Mouse (Mus musculus): ENCODE measurements around the gene 6430531B16Rik. TPM values are rescaled to one million over a fixed set of nuclear protein-coding genes. Genes with fewer than 3 reads are reported as not detected.

6430531B16Rik gene
- total and polyA plus RNA-seq, 3 experiments = 0.13 TPM; not detected in 2

GRCm38 (mm10) chr7:139944291-139945240 lies 34.0 kb downstream of the 6430531B16Rik start:
- Histone ChIP-seq H3K27ac (ENCODE audit: control insufficient read depth, low read depth, low read length) (no peak overlapping the region), H3K4me1 (ENCODE audit: control insufficient read depth in 1 of 2, insufficient read depth in 2 of 2, low read length in 2 of 2) (peaks cover 0 to 2% of the 10 kb centered on the region in 2 experiments; a peak in 2 of 4 replicates), H3K9me3 (replicated peaks; ENCODE audit: insufficient read depth, low read length) (no peaks in the 10 kb centered on the region), H3K9ac (ENCODE audit: control insufficient read depth, low read depth, low read length, poor library complexity, severe bottlenecking) (no peak overlapping the region), H3K27me3 (ENCODE audit: control insufficient read depth in 1 of 2, insufficient read depth in 2 of 2, low read length in 2 of 2) (no peaks in the 10 kb centered on the region), H3K79me2 (ENCODE audit: control insufficient read depth, insufficient read depth, low read length, poor library complexity) (no peaks in the 10 kb centered on the region), H3K4me3 (ENCODE audit: control insufficient read depth in 1 of 2, insufficient read depth in 1 of 2, low read depth in 2 of 2, low read length in 2 of 2) (no peak overlapping the region), H3K36me3 (ENCODE audit: control insufficient read depth in 1 of 2, insufficient read depth in 2 of 2, low read length in 2 of 2) (no peaks in the 10 kb centered on the region)
- TF ChIP-seq RAD21 (IDR thresholded peaks at IDR 0.05; ENCODE audit: low read depth, low read length) (no peak), E2F4 (IDR thresholded peaks at IDR 0.05; ENCODE audit: borderline replicate concordance, low read depth, low read length) (no peak), USF1 (IDR thresholded peaks at IDR 0.05; ENCODE audit: low read depth, low read length) (no peak), ZMIZ1 (IDR thresholded peaks at IDR 0.05; ENCODE audit: low read depth, low read length) (no peak), GATA1 (IDR thresholded peaks at IDR 0.05; ENCODE audit: low read depth, low read length) (no peak), ZC3H11A (IDR thresholded peaks at IDR 0.05; ENCODE audit: low read depth, low read length) (no peak), TAL1 (IDR thresholded peaks at IDR 0.05; ENCODE audit: low read length) (no peak), NRF1 (IDR thresholded peaks at IDR 0.05; ENCODE audit: insufficient read depth, low read depth, low read length, poor library complexity, severe bottlenecking) (no peak), CHD2 (IDR thresholded peaks at IDR 0.05; ENCODE audit: low read length) (no peak), ELF1 (IDR thresholded peaks at IDR 0.05; ENCODE audit: low read depth, low read length) (no peak), RCOR1 (IDR thresholded peaks at IDR 0.05; ENCODE audit: low read depth, low read length) (no peak), MYC (IDR thresholded peaks at IDR 0.05; ENCODE audit: low read depth, low read length) (no peak), TCF12 (IDR thresholded peaks at IDR 0.05; ENCODE audit: low read depth, low read length) (no peak)
- DNase-seq (ENCODE audit: low read depth, low spot score) = no peak

- no peak for TF ChIP-seq USF2 (IDR thresholded peaks at IDR 0.05; ENCODE audit: borderline replicate concordance in 1 of 2, insufficient read depth in 1 of 2, low read depth in 1 of 2, low read length in 2 of 2)
- no peak for TF ChIP-seq MXI1 (IDR thresholded peaks at IDR 0.05; ENCODE audit: low read depth, low read length)
- TF ChIP-seq TBP (IDR thresholded peaks at IDR 0.05; ENCODE audit: low read depth, low read length) = no peak
- TF ChIP-seq BHLHE40 (IDR thresholded peaks at IDR 0.05; ENCODE audit: borderline replicate concordance, low read depth, low read length) = no peak
- no peak for TF ChIP-seq ZC3H11A (IDR thresholded peaks at IDR 0.05; ENCODE audit: low read depth, low read length)
- TF ChIP-seq SMC3 (IDR thresholded peaks at IDR 0.05; ENCODE audit: low read depth, low read length) = no peak
- TF ChIP-seq ELF1 (IDR thresholded peaks at IDR 0.05; ENCODE audit: low read depth, low read length) = no peak
- no peak for TF ChIP-seq RAD21 (IDR thresholded peaks at IDR 0.05; ENCODE audit: low read depth, low read length)
- TF ChIP-seq EP300 (IDR thresholded peaks at IDR 0.05; ENCODE audit: low read depth in 1 of 2, low read length in 2 of 2) = no peak
- TF ChIP-seq POLR2AphosphoS5 (IDR thresholded peaks at IDR 0.05; ENCODE audit: borderline replicate concordance, low read depth, low read length) = no peak
- no peak for TF ChIP-seq MAZ (IDR thresholded peaks at IDR 0.05; ENCODE audit: low read depth, low read length)
- TF ChIP-seq USF1 (IDR thresholded peaks at IDR 0.05; ENCODE audit: low read depth, low read length) = no peak
- TF ChIP-seq JUND (IDR thresholded peaks at IDR 0.05; ENCODE audit: low read depth, low read length) = no peak
- no peak for TF ChIP-seq ZMIZ1 (IDR thresholded peaks at IDR 0.05; ENCODE audit: low read depth, low read length)
- Histone ChIP-seq H3K4me1 (ENCODE audit: control insufficient read depth in 1 of 2, insufficient read depth in 2 of 2, low read length in 2 of 2) (no peaks in the 10 kb centered on the region), H3K9ac (ENCODE audit: control insufficient read depth, low read depth, low read length, poor library complexity, severe bottlenecking) (no peak within 1 kb of the TSS), H3K27me3 (ENCODE audit: control insufficient read depth in 1 of 2, insufficient read depth in 2 of 2, low read length in 2 of 2) (no peaks in the 10 kb centered on the region), H3K27ac (ENCODE audit: control insufficient read depth, low read depth, low read length) (no peak within 1 kb of the TSS), H3K79me2 (ENCODE audit: control insufficient read depth, insufficient read depth, low read length, poor library complexity) (no peaks in the 10 kb centered on the region), H3K4me3 (ENCODE audit: control insufficient read depth in 1 of 2, insufficient read depth in 1 of 2, low read depth in 2 of 2, low read length in 2 of 2) (no peak within 1 kb of the TSS), H3K36me3 (ENCODE audit: control insufficient read depth in 1 of 2, insufficient read depth in 2 of 2, low read length in 2 of 2) (no peaks in the 10 kb centered on the region), H3K9me3 (replicated peaks; ENCODE audit: insufficient read depth, low read length) (no peaks in the 10 kb centered on the region)
- no peak for DNase-seq (ENCODE audit: low read depth, low spot score)
Observed at GRCm38 (mm10) chr7:139943674-139944281, 34.8 kb downstream of the 6430531B16Rik start, which contains the start of gene Utf1. Utf1 (plus strand) TSS chr7:139943789.
